Mouse (Mus musculus): ENCODE data around the gene Pam.

The Pam gene

DNA sequence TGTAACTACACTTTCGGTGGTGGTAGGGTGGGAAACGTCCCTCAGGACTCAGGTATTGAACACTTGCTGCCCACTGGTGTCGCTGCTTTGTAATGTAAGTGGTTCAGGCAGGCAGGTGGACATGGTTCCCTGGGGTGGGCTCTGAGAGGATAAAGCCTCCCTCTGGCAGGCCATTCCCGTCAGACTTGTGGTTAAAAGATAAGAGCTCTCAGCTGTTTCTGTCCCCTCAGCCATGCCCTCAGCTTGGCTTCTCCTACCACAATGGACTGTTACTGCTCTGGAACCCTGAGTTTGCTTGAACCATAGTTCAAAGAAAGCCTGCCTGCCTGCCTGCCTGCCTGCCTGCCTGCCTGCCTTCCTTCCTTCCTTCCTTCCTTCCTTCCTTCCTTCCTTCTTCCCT is 341.1 kb downstream of the Pam start:
- DNase-seq, result no peak

- no peak for DNase-seq
Measured at GRCm38 (mm10) chr1:97753216-97753615, 342.2 kb downstream of the Pam start.

DNA sequence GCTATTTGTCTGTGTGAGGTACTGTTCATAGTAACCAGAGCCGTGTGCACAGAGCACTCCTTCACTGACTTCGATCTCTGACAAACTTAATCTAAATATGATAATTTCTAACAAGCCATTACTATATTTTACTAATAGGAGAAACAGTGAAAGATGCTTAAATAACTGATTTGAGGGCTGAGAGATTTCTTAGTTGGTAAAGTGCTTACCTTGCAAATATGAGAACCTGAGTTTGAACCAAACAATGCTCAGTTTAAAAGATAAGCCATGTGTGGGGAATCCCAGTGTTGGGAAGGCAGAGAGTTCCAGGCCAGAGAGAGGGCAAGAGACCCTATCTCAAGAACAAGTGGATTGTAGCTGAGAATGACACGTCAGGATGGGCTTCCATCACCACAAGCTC is 347.3 kb downstream of the Pam start:
- DNase-seq, result no peak

DNA sequence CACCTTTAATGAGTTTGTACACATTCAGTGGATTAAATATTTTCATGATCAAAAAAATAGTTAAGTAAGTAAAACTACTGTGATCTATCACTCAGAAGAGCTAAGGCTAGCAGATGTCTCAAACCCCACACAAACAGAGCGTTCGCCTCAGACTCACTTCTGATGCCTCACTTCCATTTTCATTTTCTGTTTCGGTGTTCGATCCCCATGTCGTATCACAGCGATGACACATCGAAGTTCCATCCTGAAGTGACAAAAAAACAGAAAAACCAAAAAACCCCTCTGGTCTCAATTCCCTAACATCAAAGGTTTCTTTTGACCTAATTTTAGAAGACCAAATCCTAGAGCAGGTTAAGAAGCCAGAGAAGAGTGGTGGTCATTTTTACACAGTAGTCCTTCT is 349.2 kb downstream of the Pam start:
- DNase-seq, result no peak

- no peak for DNase-seq
Measured at GRCm38 (mm10) chr1:97745712-97746111, 349.7 kb downstream of the Pam start.
